Mouse (Mus musculus): ENCODE measurements around the gene Msln. TPM values are rescaled to one million over a fixed set of nuclear protein-coding genes. Genes with fewer than 3 reads are reported as not detected.
A peak's percentile ranks its signal among the peaks of the same experiment; 100 is the strongest.

Msln gene
- polyA plus RNA-seq (2014; fragmentation: Nextera tagmentation; extraction: Ambion mirVana): 1.8 and 4.6 TPM in 2 replicates

GRCm38 (mm10) chr17:25754241-25754640, at the start of gene Msln:
Gene Msln (minus strand): TSS chr17:25754378.
- ATAC-seq (ENCODE audit: insufficient read depth): no peak
- H3K9ac ChIP-seq: no peak within 1 kb of the TSS
- TF ChIP-seq CTCF (IDR thresholded peaks at IDR 0.05; ENCODE audit: low read depth): no peak
- no peaks in the 10 kb centered on the region for H3K9me3 ChIP-seq (ENCODE audit: low read depth, low read length)
- H3K27me3 ChIP-seq (ENCODE audit: insufficient read depth, low read length): no peaks in the 10 kb centered on the region
- WGBS: 76% methylated on average over 9 of the region's 9 CpGs
- no peak within 1 kb of the TSS for H3K27ac ChIP-seq (ENCODE audit: low read depth)
- H3K36me3 ChIP-seq (ENCODE audit: insufficient read depth): no peaks in the 10 kb centered on the region
- no peak within 1 kb of the TSS for H3K4me3 ChIP-seq (ENCODE audit: low read depth, low read length)
- 0 out of 2 replicates have a peak, but pooled peaks cover 6% of the 10 kb centered on the region for H3K4me1 ChIP-seq (ENCODE audit: insufficient read depth)
- no peak within 1 kb of the TSS for H3K4me2 ChIP-seq
- DNase-seq: no peak

- H3K27ac ChIP-seq (ENCODE audit: low read depth): no peak overlapping the region
- TF ChIP-seq CTCF (IDR thresholded peaks at IDR 0.05; ENCODE audit: low read depth): no peak
- no peaks in the 10 kb centered on the region; the same call in 1 of the 2 replicates for H3K27me3 ChIP-seq (ENCODE audit: insufficient read depth, low read length)
- H3K9ac ChIP-seq: no peak overlapping the region
- H3K4me1 ChIP-seq (ENCODE audit: insufficient read depth): no peaks in the 10 kb centered on the region
- H3K9me3 ChIP-seq (ENCODE audit: low read depth, low read length): no peaks in the 10 kb centered on the region
- DNase-seq (peak; percentile 28), ATAC-seq (ENCODE audit: insufficient read depth) (peak; percentile 48; the same call in 1 of the 2 replicates)
- H3K36me3 ChIP-seq (ENCODE audit: insufficient read depth): no peaks in the 10 kb centered on the region
- no peak overlapping the region for H3K4me2 ChIP-seq
- WGBS: 8% methylated on average over 10 of the region's 10 CpGs
- no peak overlapping the region for H3K4me3 ChIP-seq (ENCODE audit: low read depth, low read length)
Measured at GRCm38 (mm10) chr17:25802825-25803517, 48.8 kb upstream of the Msln start.

GRCm38 (mm10) chr17:25801029-25801428, 46.9 kb upstream of the Msln start:
- Histone ChIP-seq H3K4me1 (ENCODE audit: insufficient read depth) (peaks cover under 1% of the 10 kb centered on the region; the same call in 1 of the 2 replicates), H3K27me3 (ENCODE audit: insufficient read depth, low read length) (no peaks in the 10 kb centered on the region), H3K9ac (no peak overlapping the region), H3K27ac (ENCODE audit: low read depth) (no peak overlapping the region), H3K36me3 (ENCODE audit: insufficient read depth) (no peaks in the 10 kb centered on the region), H3K4me3 (ENCODE audit: low read depth, low read length) (no peak overlapping the region), H3K9me3 (ENCODE audit: low read depth, low read length) (no peaks in the 10 kb centered on the region), H3K4me2 (no peak overlapping the region)
- WGBS: 6% methylated on average over 6 of the region's 6 CpGs
- peak; percentile 84 for TF ChIP-seq CTCF (IDR thresholded peaks at IDR 0.05; ENCODE audit: low read depth)
- DNase-seq: peak; percentile 91
- ATAC-seq (ENCODE audit: insufficient read depth): no peak

GRCm38 (mm10) chr17:25796951-25797369, 42.8 kb upstream of the Msln start, which contains the start of gene Metrn:
Gene Metrn (minus strand): TSS chr17:25797136.
- Histone ChIP-seq H3K27me3 (ENCODE audit: insufficient read depth, low read length) (no peaks in the 10 kb centered on the region), H3K4me3 (ENCODE audit: low read depth, low read length) (peak within 1 kb of the TSS; percentile 61), H3K27ac (ENCODE audit: low read depth) (peak within 1 kb of the TSS; percentile 64; the same call in 1 of the 2 replicates), H3K9me3 (ENCODE audit: low read depth, low read length) (no peaks in the 10 kb centered on the region), H3K4me2 (peak within 1 kb of the TSS; percentile 98), H3K36me3 (ENCODE audit: insufficient read depth) (0 out of 2 replicates have a peak, but pooled peaks cover 10% of the 10 kb centered on the region), H3K4me1 (ENCODE audit: insufficient read depth) (peaks cover 14% of the 10 kb centered on the region), H3K9ac (peak within 1 kb of the TSS; percentile 52)
- DNase-seq (peak; percentile 94), ATAC-seq (ENCODE audit: insufficient read depth) (peak; percentile 78)
- under 1% methylated on average over 35 of the region's 35 CpGs for WGBS
- TF ChIP-seq CTCF (IDR thresholded peaks at IDR 0.05; ENCODE audit: low read depth): no peak

- Histone ChIP-seq H3K4me1 (ENCODE audit: insufficient read depth) (peaks cover 14% of the 10 kb centered on the region), H3K9ac (peak overlapping the region; percentile 52), H3K4me3 (ENCODE audit: low read depth, low read length) (peak overlapping the region; percentile 61), H3K4me2 (peak overlapping the region; percentile 98), H3K27me3 (ENCODE audit: insufficient read depth, low read length) (no peaks in the 10 kb centered on the region), H3K27ac (ENCODE audit: low read depth) (peak overlapping the region; percentile 64; the same call in 1 of the 2 replicates), H3K36me3 (ENCODE audit: insufficient read depth) (0 out of 2 replicates have a peak, but pooled peaks cover 10% of the 10 kb centered on the region), H3K9me3 (ENCODE audit: low read depth, low read length) (no peaks in the 10 kb centered on the region)
- no peak for TF ChIP-seq CTCF (IDR thresholded peaks at IDR 0.05; ENCODE audit: low read depth)
- ATAC-seq (ENCODE audit: insufficient read depth) (peak; percentile 3; the same call in 1 of the 2 replicates), DNase-seq (no peak)
- under 1% methylated on average over 37 of the region's 37 CpGs for WGBS
Measured at GRCm38 (mm10) chr17:25796211-25796771, 42.1 kb upstream of the Msln start.

GRCm38 (mm10) chr17:25795609-25796092, 41.5 kb upstream of the Msln start, which contains the start of gene AC134908.4:
Gene AC134908.4 (minus strand): TSS chr17:25795659.
- 0 out of 2 replicates have a peak, but pooled peaks cover 10% of the 10 kb centered on the region for H3K36me3 ChIP-seq (ENCODE audit: insufficient read depth)
- no peak for TF ChIP-seq CTCF (IDR thresholded peaks at IDR 0.05; ENCODE audit: low read depth)
- H3K4me2 ChIP-seq: peak within 1 kb of the TSS; percentile 98
- peak within 1 kb of the TSS; percentile 52 for H3K9ac ChIP-seq
- no peaks in the 10 kb centered on the region for H3K9me3 ChIP-seq (ENCODE audit: low read depth, low read length)
- 20% methylated on average over 6 of the region's 6 CpGs for WGBS
- no peaks in the 10 kb centered on the region for H3K27me3 ChIP-seq (ENCODE audit: insufficient read depth, low read length)
- peak within 1 kb of the TSS; percentile 64; the same call in 1 of the 2 replicates for H3K27ac ChIP-seq (ENCODE audit: low read depth)
- DNase-seq (peak; percentile 38), ATAC-seq (ENCODE audit: insufficient read depth) (no peak)
- peak within 1 kb of the TSS; percentile 61 for H3K4me3 ChIP-seq (ENCODE audit: low read depth, low read length)
- peaks cover 14% of the 10 kb centered on the region for H3K4me1 ChIP-seq (ENCODE audit: insufficient read depth)

- 84% methylated on average over 17 of the region's 17 CpGs for WGBS
- Histone ChIP-seq H3K4me1 (ENCODE audit: insufficient read depth) (peaks cover 14% of the 10 kb centered on the region), H3K27me3 (ENCODE audit: insufficient read depth, low read length) (no peaks in the 10 kb centered on the region), H3K9ac (no peak overlapping the region), H3K36me3 (ENCODE audit: insufficient read depth) (0 out of 2 replicates have a peak, but pooled peaks cover 10% of the 10 kb centered on the region), H3K9me3 (ENCODE audit: low read depth, low read length) (no peaks in the 10 kb centered on the region), H3K4me3 (ENCODE audit: low read depth, low read length) (peak overlapping the region; percentile 61), H3K4me2 (peak overlapping the region; percentile 98), H3K27ac (ENCODE audit: low read depth) (no peak overlapping the region)
- no peak for TF ChIP-seq CTCF (IDR thresholded peaks at IDR 0.05; ENCODE audit: low read depth)
- ATAC-seq (ENCODE audit: insufficient read depth): no peak
- DNase-seq: no peak
Measured at GRCm38 (mm10) chr17:25794998-25795397, 40.8 kb upstream of the Msln start.
